Mouse (Mus musculus) embryonic stem cell, embryonic (primary cell): ENCODE data around the gene Fxr2.

ENCODE experiments used
- CTCF ChIA-PET, 4 experiments: fragments of 300-600 bp in 2 of 4; fragments of 350-600 bp in 2 of 4; sonication (Branson Sonifier 250); formaldehyde crosslinking; loops; one replicate each; lab custom pipeline; 2022; ENCODE audit warnings: inconsistent platforms in 2 of 4; lab: Charles Lee
- POLR2A ChIA-PET, 4 experiments: fragments of 300-600 bp in 2 of 4; fragments of 350-600 bp in 2 of 4; sonication (Branson Sonifier 250); formaldehyde crosslinking; loops; one replicate each; lab custom pipeline; 2022; ENCODE audit warnings: antibody characterized with exemption in 4 of 4, inconsistent platforms in 1 of 4; lab: Charles Lee

The Fxr2 gene

DNA sequence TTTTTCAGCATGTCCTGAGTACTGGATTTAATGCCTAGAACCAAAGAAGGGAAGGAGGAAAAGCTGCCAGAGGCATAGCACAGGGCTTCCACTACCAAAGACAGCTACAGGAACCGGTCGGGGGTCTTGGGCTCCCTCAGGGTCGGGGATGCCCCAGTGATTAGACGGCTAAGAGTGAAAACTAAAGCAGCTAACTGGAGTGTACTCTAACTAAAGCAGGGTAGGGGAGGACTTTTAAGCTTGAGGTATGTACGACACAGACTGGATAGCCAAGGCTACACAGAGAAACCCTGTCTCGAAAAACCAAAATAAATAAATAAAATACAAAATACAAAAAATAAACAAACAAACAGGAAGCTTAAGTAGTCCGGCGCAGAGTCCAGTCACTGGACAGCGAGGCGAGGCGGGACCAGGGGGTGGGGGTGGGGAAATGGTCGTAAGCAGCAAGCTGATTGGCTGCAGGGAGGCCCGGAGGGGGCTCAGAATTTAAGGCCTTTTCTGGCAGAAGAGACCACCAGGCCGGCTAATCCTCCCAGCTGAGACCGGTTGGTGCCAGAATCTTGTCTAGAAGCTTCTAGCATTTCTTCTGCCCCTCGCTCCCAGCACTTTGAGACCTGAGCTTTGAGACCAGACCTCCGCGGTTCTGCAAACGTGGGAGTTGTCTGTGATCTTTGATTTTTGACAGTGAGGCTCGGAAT lies 11.1 kb upstream of the Fxr2 start, which contains the start of gene Sat2:
TSS of gene Sat2 (plus strand) at position 454 of the 698 bp plus-strand sequence.
- CTCF ChIA-PET, result interaction anchor here (0.5 to 1.5 kb wide), 21 partner anchors 8 to 885 kb away, joined by 3 to 10 read pairs (median 4); partner anchors contain the start of genes Fxr2 (in 2 of the 4), Trp53 (in 2 of the 4) and Wrap53 (in 2 of the 4)
- POLR2A ChIA-PET, result interaction anchor here in 3 of 4 experiments (0.6 to 2.4 kb wide), 42 partner anchors 8 to 1105 kb away, joined by 3 to 12 read pairs (median 4); partner anchors contain the start of genes Atp1b2 (in 3 of the 3), Trp53 (in 3 of the 3), Wrap53 (in 3 of the 3) and Senp3 (in 2 of the 3)

DNA sequence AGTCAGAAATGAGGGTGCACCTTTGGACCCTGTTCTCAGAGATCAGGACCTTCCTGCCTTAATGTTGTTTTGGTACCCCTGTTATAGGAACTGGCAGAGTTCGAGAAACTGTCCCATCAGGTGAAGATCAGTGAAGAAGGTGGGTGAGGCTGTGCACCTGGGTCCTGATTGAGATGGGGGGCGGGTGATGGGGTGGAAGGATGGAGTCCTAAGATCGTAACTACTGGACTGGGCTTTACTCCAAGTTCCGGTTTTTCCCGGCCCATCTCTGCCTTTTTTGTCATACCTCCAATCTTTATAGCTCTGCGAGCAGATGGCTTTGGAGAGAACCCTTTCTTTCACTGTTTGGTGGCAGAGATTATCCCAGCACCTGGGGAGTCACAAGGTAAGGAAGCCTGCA lies 10.4 kb upstream of the Fxr2 start:
- ChIA-PET CTCF (interaction anchor here (0.5 to 1.5 kb wide), 13 partner anchors 7 to 312 kb away, joined by 3 to 7 read pairs (median 4); partner anchors contain the start of genes Trp53 (in 2 of the 4), Wrap53 (in 2 of the 4) and Fxr2 (in 1 of the 4)), POLR2A (interaction anchor here in 3 of 4 experiments (0.6 to 2.4 kb wide), 31 partner anchors 8 to 1104 kb away, joined by 3 to 12 read pairs (median 4); partner anchors contain the start of genes Trp53 (in 3 of the 3), Wrap53 (in 3 of the 3), Atp1b2 (in 2 of the 3) and Sox15 (in 2 of the 3))

DNA sequence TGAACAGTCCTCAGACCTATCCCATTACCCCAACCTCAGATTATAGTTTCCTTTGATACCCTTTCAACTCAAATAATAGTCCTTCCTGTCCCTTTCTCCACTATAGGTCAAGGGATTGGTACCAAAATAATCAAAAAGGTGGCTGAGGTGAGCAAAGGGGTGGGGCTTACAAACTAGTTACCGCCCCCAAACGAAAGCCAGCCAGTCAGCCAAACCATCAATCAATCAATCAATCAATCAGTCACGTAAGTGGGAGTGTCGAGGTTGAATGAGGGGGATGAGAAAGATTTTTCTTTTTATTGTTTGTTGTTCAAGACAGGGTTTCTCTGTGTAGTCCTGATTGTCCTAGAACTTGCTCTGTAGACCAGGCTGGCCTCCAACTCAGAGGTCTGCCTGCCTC lies 9.8 kb upstream of the Fxr2 start:
- ChIA-PET CTCF (no interaction called here), POLR2A (interaction anchor here in 1 of 4 experiments (2.0 kb wide), 1 partner anchor 18 kb away, joined by 6 read pairs; the partner anchor contains the start of gene Atp1b2)

DNA sequence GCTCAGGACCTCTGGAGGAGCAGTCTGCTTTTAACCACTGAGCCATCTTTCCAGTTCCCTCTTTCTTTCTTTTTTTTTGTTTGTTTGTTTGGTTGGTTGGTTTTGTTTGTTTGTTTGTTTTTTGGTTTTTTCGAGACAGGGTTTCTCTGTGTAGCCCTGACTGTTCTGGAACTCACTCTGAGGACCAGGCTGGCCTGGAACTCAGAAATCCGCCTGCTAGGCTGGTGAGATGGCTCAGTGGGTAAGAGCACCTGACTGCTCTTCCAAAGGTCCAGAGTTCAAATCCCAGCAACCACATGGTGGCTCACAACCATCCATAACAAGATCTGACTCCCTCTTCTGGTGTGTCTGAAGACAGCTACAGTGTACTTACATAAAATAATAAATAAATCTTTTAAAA lies 8.5 kb upstream of the Fxr2 start:
- CTCF ChIA-PET, result interaction anchor here (0.6 to 1.0 kb wide), 7 partner anchors 9 to 324 kb away, joined by 3 to 4 read pairs (median 3); partner anchors contain the start of genes Fxr2 (in 1 of the 4) and Sox15 (in 1 of the 4)
- POLR2A ChIA-PET, result interaction anchor here in 3 of 4 experiments (0.5 to 1.3 kb wide), 11 partner anchors 9 to 771 kb away, joined by 3 to 5 read pairs (median 3); partner anchors contain the start of gene Fxr2 (in 1 of the 3)

DNA sequence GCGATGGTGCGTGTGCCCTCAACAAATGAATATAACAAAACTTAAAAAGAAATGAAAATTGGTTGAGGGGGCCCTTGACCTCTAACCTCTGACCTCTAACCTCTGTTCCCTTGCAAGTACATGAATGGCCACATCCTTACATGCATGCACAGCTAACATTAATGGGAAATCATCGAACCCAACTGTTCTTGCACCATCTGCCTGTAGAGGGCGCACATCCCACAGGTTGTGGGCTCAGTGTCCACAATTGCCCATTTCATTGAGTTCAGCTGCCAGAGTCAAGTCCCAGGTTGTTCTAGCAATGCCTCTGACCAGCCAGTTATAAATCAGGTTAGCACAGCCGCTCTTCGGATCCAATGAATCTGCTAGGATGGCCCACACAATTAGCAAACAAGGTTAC lies 4.5 kb upstream of the Fxr2 start:
- POLR2A ChIA-PET, result interaction anchor here in 3 of 4 experiments (0.6 to 1.3 kb wide), 24 partner anchors 12 to 272 kb away, joined by 3 to 11 read pairs (median 3); partner anchors contain the start of genes Atp1b2 (in 2 of the 3), 2810408A11Rik (in 1 of the 3), Neurl4 (in 1 of the 3) and Sox15 (in 1 of the 3)
- CTCF ChIA-PET, result interaction anchor here (0.5 to 1.3 kb wide), 68 partner anchors 8 to 442 kb away, joined by 3 to 17 read pairs (median 4); partner anchors contain the start of genes Sox15 (in 3 of the 4), Trp53 (in 3 of the 4), Wrap53 (in 3 of the 4) and Mpdu1 (in 2 of the 4)

DNA sequence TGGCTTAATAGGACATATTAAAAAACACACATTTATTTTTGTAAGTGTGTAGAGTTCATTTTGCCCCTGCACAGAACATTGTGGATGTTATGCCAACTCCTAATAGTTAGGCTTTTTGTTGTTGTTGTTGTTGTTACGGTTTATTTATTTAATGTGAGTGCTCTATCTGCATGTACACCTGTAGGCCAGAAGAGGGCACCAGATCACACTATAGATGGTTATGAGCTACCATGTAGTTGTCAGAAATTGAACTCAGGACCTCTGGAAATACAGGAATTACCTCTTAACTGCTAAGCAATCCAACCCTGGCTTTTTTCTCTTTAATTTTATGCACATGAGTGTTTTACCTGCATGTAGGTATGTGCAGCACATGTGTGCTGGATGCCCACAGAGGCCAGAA lies 3.0 kb upstream of the Fxr2 start:
- POLR2A ChIA-PET, result interaction anchor here (0.5 to 20.2 kb wide), 33 partner anchors 8 to 260 kb away, joined by 3 to 223 read pairs (median 4); partner anchors contain the start of genes Sat2 (in 2 of the 4), Sox15 (in 2 of the 4), Trp53 (in 2 of the 4) and Wrap53 (in 2 of the 4)
- CTCF ChIA-PET, result interaction anchor here (0.6 to 2.2 kb wide), 28 partner anchors 8 to 319 kb away, joined by 3 to 31 read pairs (median 3); partner anchors contain the start of genes Sox15 (in 2 of the 4), Trp53 (in 2 of the 4), Wrap53 (in 2 of the 4) and Cntrob (in 1 of the 4)

DNA sequence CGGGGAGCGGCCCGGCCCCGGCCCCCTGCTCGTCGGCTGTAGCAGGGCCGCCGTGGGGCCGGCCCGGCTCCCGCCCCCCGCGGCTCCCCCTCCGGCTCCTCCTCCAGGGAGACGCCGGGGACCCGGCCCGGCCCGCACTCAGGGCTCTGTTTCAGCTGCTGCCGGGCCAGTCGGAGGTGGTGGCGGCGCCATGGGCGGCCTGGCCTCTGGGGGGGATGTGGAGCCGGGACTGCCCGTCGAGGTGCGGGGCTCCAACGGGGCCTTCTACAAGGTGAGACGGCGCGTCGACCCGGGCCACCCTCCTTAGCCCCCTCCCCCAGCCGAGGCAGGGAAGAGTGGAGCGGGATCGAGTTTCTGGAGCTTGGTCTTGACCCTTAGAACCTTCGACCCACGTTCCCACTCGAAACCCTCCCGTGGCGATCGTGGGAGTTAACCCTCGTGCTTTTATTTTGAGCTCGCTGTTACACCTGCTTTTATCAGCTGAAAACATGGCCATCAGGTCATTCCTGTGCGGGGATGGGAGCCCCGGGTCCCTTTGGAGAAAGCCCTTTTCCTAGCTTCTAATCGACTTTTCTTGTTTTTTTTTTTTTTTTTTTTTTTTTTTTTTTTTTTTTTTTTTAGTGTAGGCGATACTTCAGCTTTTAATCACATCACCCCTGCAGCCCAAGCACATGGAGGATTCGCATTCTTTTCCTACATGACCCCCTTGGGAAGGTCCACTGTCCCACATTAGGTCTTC lies 507 bp downstream of the Fxr2 start:
- CTCF ChIA-PET, result interaction anchor here (0.5 to 3.1 kb wide), 57 partner anchors 8 to 728 kb away, joined by 3 to 33 read pairs (median 4); partner anchors contain the start of genes Mpdu1 (in 2 of the 4), Sat2 (in 2 of the 4), Sox15 (in 2 of the 4) and 2810408A11Rik (in 1 of the 4)

DNA sequence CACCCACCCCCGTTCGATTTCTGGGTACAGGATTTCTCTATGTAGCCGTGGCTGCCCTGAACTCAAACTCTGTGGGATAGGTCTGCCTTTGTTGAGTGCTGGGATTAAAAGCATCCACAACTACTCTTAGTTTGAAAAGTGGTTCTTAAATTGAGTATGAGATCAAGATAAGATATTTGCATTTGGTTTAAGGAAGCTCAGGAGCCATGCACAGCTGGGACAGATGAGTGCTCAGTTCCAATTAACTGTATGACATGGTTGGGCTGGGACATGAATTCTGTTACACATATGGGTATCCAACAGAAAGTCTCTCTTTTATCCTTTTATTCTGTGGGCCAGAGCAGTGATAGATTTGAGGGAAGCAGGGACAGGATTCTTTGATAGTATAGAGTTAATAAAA lies 2.7 kb downstream of the Fxr2 start:
- ChIA-PET CTCF (interaction anchor here in 1 of 4 experiments (0.7 kb wide), 1 partner anchor 203 kb away, joined by 7 read pairs; the partner anchor contains the start of gene Tmem256), POLR2A (interaction anchor here in 3 of 4 experiments (0.5 to 20.2 kb wide), 10 partner anchors 16 to 140 kb away, joined by 3 to 223 read pairs (median 4); partner anchors contain the start of genes Mpdu1 (in 2 of the 3), Cd68 (in 1 of the 3), Eif4a1 (in 1 of the 3) and Sox15 (in 1 of the 3))

More for the DNA sequence above, 507 bp downstream of the Fxr2 start:
- POLR2A ChIA-PET, result interaction anchor here (0.5 to 20.2 kb wide), 98 partner anchors 8 to 604 kb away, joined by 3 to 223 read pairs (median 4); partner anchors contain the start of genes Sox15 (in 4 of the 4), Trp53 (in 4 of the 4), Cd68 (in 3 of the 4) and Mpdu1 (in 3 of the 4)

DNA sequence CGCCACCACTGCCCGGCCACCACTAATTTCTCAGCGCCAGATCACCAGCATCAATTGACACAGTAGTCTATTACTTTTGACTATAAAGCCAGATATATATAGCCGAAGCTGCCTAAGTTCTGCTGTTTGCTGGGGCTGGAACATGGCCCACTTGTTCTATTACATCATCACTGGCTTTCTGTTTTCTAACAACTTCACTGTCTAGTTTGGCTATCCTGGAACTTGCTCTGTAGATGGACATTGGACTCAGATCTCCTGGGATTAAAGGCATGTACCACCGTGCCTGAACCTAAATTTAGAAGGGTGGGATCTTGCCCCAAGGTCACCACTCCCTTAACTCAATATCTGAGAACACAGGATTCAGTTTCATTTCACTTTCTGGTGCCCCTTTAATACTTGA lies 13.1 kb downstream of the Fxr2 start:
- POLR2A ChIA-PET, result interaction anchor here in 3 of 4 experiments (0.6 to 20.2 kb wide), 13 partner anchors 9 to 155 kb away, joined by 3 to 223 read pairs (median 5); partner anchors contain the start of genes Sox15 (in 3 of the 3), Fxr2 (in 2 of the 3), Cd68 (in 1 of the 3) and Mpdu1 (in 1 of the 3)
- CTCF ChIA-PET, result interaction anchor here in 1 of 4 experiments (0.6 kb wide), 1 partner anchor 54 kb away, joined by 10 read pairs; no protein-coding TSS in a partner anchor

DNA sequence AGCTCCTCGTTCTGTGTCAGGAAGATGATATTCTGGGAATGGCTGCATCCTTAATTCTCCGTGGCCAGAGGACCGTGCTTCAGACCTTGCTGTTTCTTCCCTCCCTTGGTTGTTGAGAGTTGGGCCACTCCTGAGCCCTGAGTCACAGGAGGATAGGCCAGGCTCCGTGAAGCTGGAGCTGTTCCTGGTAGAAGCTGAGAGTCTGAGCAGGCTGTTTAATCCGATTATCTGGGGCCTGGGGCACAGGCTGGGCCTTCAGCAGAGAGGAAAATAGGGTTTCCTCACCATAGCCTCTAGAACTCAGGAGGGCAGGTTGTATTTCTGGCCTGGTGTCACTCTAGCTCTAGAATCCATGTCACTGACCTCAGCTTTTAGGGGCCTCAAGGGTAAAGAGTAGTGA lies 20.6 kb downstream of the Fxr2 start:
- CTCF ChIA-PET, result interaction anchor here in 1 of 4 experiments (0.9 to 6.0 kb wide), 3 partner anchors 9 to 63 kb away, joined by 3 to 111 read pairs (median 33); partner anchors contain the start of genes Fxr2 and Mpdu1
- POLR2A ChIA-PET, result interaction anchor here (0.7 to 17.2 kb wide), 29 partner anchors 9 to 456 kb away, joined by 3 to 592 read pairs (median 11); partner anchors contain the start of genes Cd68 (in 3 of the 4), Mpdu1 (in 3 of the 4), Eif4a1 (in 2 of the 4) and Fxr2 (in 2 of the 4)

DNA sequence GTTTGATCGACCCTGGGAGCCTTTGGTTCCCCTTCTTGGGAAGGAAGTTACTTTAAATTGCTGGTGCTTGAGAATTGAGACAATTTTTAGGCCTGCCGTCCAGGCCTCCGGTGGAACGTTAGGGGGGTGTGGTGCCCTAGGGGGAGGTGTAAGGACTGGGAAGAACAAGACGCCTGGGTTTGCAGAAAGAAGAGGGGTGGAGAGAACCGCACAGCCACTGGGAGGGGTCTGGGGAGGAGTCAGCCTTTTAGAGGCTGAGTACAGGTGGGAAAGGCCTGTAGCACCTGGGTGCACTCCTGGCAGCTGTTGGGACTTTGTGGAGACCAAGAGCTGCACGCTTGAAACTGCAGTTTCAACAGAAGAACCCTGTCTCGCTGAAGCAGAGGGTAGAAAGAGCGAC lies 22.0 kb downstream of the Fxr2 start:
- CTCF ChIA-PET, result interaction anchor here (0.5 to 6.0 kb wide), 45 partner anchors 11 to 752 kb away, joined by 3 to 111 read pairs (median 6); partner anchors contain the start of genes Cd68 (in 2 of the 4), Fxr2 (in 2 of the 4), Senp3 (in 2 of the 4) and Atp1b2 (in 1 of the 4)
- POLR2A ChIA-PET, result interaction anchor here (0.6 to 17.2 kb wide), 80 partner anchors 9 to 581 kb away, joined by 3 to 592 read pairs (median 5); partner anchors contain the start of genes Cd68 (in 4 of the 4), Fxr2 (in 4 of the 4), Senp3 (in 4 of the 4) and Eif4a1 (in 3 of the 4)

DNA sequence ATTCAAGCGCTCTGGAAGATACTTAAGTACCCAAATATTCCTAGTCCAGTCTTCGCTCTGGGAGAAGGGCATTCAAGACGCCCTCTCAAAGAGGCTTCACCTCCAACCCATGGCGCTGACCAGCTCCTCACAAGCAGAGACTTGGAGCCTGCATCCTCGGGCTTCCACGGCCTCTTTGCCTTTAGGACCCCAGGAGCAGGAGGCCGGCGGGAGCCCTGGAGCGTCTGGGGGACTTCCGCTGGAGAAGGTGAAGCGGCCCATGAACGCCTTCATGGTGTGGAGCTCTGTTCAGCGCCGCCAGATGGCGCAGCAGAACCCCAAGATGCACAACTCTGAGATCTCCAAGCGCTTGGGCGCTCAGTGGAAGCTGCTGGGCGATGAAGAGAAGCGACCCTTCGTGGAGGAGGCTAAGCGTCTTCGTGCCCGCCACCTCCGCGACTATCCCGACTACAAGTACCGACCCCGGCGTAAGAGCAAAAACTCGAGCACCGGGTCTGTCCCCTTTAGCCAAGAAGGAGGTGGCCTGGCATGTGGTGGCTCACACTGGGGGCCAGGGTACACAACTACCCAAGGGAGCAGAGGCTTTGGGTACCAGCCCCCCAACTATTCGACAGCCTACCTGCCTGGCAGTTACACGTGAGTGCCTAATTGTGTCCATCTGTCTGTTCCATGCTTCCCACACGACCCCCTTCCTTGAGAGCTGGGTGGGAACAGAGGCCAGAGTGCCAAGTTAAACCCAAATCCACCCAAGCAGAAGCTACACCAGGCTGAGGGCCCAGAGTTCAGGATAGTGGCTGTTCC lies 22.7 kb downstream of the Fxr2 start, which contains the start of gene Sox15:
TSS of gene Sox15 (plus strand) at position 51 of the 801 bp plus-strand sequence.
- CTCF ChIA-PET, result interaction anchor here (0.5 to 6.0 kb wide), 51 partner anchors 8 to 753 kb away, joined by 3 to 111 read pairs (median 6); partner anchors contain the start of genes Cd68 (in 2 of the 4), Fxr2 (in 2 of the 4), Senp3 (in 2 of the 4) and Atp1b2 (in 1 of the 4)

DNA sequence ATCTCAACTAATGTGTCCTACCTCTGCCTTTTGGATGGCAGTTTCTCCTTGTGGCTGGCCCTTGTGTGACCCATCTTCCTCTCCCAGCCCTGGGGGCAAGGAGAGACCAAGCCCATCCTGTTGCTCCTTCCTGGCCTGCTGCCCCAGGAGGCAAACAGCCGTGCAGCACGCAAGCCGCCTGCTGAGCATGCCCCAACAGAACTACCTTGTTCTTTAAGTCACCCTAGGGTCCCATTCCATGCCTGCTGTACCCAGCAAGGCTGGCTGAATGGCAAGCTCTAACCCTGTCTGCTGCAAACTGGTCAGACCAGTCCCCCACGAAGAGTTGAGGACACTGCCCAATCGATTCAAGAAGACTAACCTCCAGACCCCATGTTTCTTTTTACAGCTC lies 23.3 kb downstream of the Fxr2 start:
- ChIA-PET POLR2A (interaction anchor here (0.5 to 17.2 kb wide), 64 partner anchors 8 to 583 kb away, joined by 3 to 592 read pairs (median 5); partner anchors contain the start of genes Cd68 (in 4 of the 4), Eif4a1 (in 3 of the 4), Fxr2 (in 3 of the 4) and Mpdu1 (in 2 of the 4)), CTCF (interaction anchor here (0.5 to 6.0 kb wide), 36 partner anchors 8 to 380 kb away, joined by 3 to 111 read pairs (median 7); partner anchors contain the start of genes Cd68 (in 2 of the 4), Fxr2 (in 2 of the 4), Atp1b2 (in 1 of the 4) and Senp3 (in 1 of the 4))

More for the DNA sequence above, 22.7 kb downstream of the Fxr2 start, which contains the start of gene Sox15:
- POLR2A ChIA-PET, result interaction anchor here (0.5 to 17.2 kb wide), 90 partner anchors 9 to 582 kb away, joined by 3 to 592 read pairs (median 5); partner anchors contain the start of genes Cd68 (in 4 of the 4), Fxr2 (in 4 of the 4), Senp3 (in 4 of the 4) and Eif4a1 (in 3 of the 4)
